Comparison of ENCODE assay signal across 15 mouse cellular contexts in the genomic region with DNA sequence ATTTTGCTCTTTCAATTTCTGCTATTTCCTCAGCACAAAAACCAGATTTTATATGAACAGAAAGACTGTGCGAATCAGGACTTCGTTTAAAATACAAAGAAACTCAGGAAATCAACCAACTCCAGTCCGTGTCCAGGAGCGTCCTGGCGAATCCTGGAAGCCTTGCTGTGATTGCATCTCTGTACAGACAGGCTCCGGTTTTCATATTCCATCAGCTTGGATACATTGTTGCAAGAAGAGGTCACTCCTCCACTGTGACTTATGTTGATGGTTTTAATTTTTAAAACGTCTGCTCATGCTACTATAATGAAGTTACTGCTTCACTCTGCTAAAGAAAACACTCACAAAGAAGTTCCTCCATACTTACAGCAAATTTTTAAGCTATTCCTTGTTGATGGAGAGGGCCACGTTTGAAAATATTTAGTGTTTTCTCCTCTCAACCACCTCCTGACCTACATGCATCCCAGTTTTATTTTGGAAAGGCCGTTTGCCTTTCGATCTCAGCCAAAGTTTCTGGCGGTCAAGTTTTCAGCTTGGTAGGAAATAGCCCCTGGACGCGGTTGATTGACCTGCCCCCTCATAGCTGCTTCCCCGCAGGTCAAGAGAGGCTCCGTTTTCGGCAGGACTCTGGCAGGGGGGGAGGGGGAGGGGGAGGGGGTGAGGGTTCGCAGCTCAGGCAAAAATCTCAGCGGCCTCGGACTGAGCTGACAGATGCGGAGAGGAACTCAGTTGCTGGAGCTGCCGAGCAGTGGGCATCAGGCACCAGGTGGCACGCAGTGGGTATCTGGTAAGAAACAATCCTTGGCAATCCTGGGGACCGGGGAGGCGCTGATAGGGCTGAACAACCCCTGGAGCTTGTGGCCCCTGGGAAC. TPM values are rescaled to one million over a fixed set of nuclear protein-coding genes. Genes with fewer than 3 reads are reported as not detected.
A peak's percentile ranks its signal among the peaks of the same experiment; 100 is the strongest.
DNase-seq lines count a peak whose midpoint lies in the region; ATAC-seq and TF ChIP-seq lines count a peak whose summit lies in the region.
"Had no signal": no experiment of that assay in that cellular context is flagged by ENCODE, and none has a peak within 500 bp of the region (broad histone marks: within the 10 kb centered on the region; RNA-seq: fewer than 3 reads in every experiment).

No protein-coding gene starts in this region.

- H3K27ac ChIP-seq in limb, embryonic 11.5 days (replicated peaks; ENCODE audit: low read depth, low read length), result no peak overlapping the region
- no peak overlapping the region for H3K27ac ChIP-seq in limb, embryonic 10.5 days
- no peak overlapping the region for H3K27ac ChIP-seq in embryonic facial prominence, embryonic 12.5 days
- H3K27ac ChIP-seq in hindbrain, postnatal 0 days, result no peak overlapping the region

- peaks cover 50% of the 10 kb centered on the region for H3K27me3 ChIP-seq in limb, embryonic 11.5 days (ENCODE audit: control insufficient read depth, insufficient read depth, low read length)
- peaks cover 88% of the 10 kb centered on the region for H3K27me3 ChIP-seq in limb, embryonic 10.5 days (ENCODE audit: low read depth, poor library complexity, severe bottlenecking)
- peaks cover 59% of the 10 kb centered on the region for H3K27me3 ChIP-seq in embryonic facial prominence, embryonic 12.5 days
- peaks cover 59% of the 10 kb centered on the region for H3K27me3 ChIP-seq in hindbrain, postnatal 0 days (ENCODE audit: insufficient read depth, low read length)

- no peak for ATAC-seq in limb, embryonic 11.5 days (ENCODE audit: insufficient number of reproducible peaks, low FRiP score, low TSS enrichment, low read depth)
- no peak for ATAC-seq in embryonic facial prominence, embryonic 12.5 days (ENCODE audit: insufficient number of reproducible peaks, insufficient read depth, low FRiP score, low TSS enrichment)
- no peak; the same call in 1 of the 2 replicates for ATAC-seq in hindbrain, postnatal 0 days

- no peak overlapping the region for H3K9ac ChIP-seq in limb, embryonic 11.5 days (ENCODE audit: low read length)
- no peak overlapping the region for H3K9ac ChIP-seq in embryonic facial prominence, embryonic 12.5 days
- no peak overlapping the region for H3K9ac ChIP-seq in hindbrain, postnatal 0 days (replicated peaks; ENCODE audit: low read length)
- H3K9ac ChIP-seq: lung, embryonic 14.5 days had no signal

- no peaks in the 10 kb centered on the region for H3K9me3 ChIP-seq in limb, embryonic 11.5 days (ENCODE audit: control insufficient read depth, low read length)
- H3K9me3 ChIP-seq in limb, embryonic 10.5 days (replicated peaks), result no peaks in the 10 kb centered on the region
- no peaks in the 10 kb centered on the region for H3K9me3 ChIP-seq in embryonic facial prominence, embryonic 12.5 days
- no peaks in the 10 kb centered on the region for H3K9me3 ChIP-seq in hindbrain, postnatal 0 days (ENCODE audit: low read length)

- TF ChIP-seq CTCF in hindbrain, postnatal 0 days (IDR thresholded peaks at IDR 0.05; ENCODE audit: low read depth), result no peak

- no peak overlapping the region for H3K4me3 ChIP-seq in limb, embryonic 11.5 days (ENCODE audit: low read depth, low read length)
- no peak overlapping the region for H3K4me3 ChIP-seq in limb, embryonic 10.5 days
- no peak overlapping the region for H3K4me3 ChIP-seq in embryonic facial prominence, embryonic 12.5 days
- peak overlapping the region; percentile 15; the same call in 1 of the 2 replicates for H3K4me3 ChIP-seq in hindbrain, postnatal 0 days (ENCODE audit: low read length)
- H3K4me3 ChIP-seq: myocyte had no signal

- no peaks in the 10 kb centered on the region for H3K36me3 ChIP-seq in limb, embryonic 11.5 days (ENCODE audit: control insufficient read depth, insufficient read depth, low read length)
- H3K36me3 ChIP-seq in limb, embryonic 10.5 days, result no peaks in the 10 kb centered on the region
- H3K36me3 ChIP-seq in embryonic facial prominence, embryonic 12.5 days, result no peaks in the 10 kb centered on the region
- no peaks in the 10 kb centered on the region for H3K36me3 ChIP-seq in hindbrain, postnatal 0 days (ENCODE audit: insufficient read depth, low read length)

- WGBS in limb, embryonic 11.5 days, result 2% methylated on average over 24 of the region's 24 CpGs
- WGBS in limb, embryonic 10.5 days, result 1% methylated on average over 24 of the region's 24 CpGs
- WGBS in embryonic facial prominence, embryonic 12.5 days, result 2% methylated on average over 24 of the region's 24 CpGs
- 1% methylated on average over 24 of the region's 24 CpGs for WGBS in hindbrain, postnatal 0 days

- no peak overlapping the region for H3K4me2 ChIP-seq in limb, embryonic 11.5 days (ENCODE audit: low read depth, severe bottlenecking)
- H3K4me2 ChIP-seq in embryonic facial prominence, embryonic 12.5 days (replicated peaks), result peak overlapping the region; percentile 16; the same call in 1 of the 2 replicates
- H3K4me2 ChIP-seq in hindbrain, postnatal 0 days (ENCODE audit: low read depth, low read length), result peak overlapping the region; percentile 34; the same call in 1 of the 2 replicates
- H3K4me2 ChIP-seq: lung, embryonic 14.5 days had no signal

- DNase-seq in limb, embryonic 11.5 days (ENCODE audit: low spot score), result peak; percentile 46
- DNase-seq in limb, embryonic 10.5 days (ENCODE audit: low spot score), result no peak
- no peak for DNase-seq in hindbrain, postnatal 0 days (ENCODE audit: low spot score)
- no peak for DNase-seq in urinary bladder, postnatal 14 days (ENCODE audit: low spot score)
- DNase-seq in layer of hippocampus, postnatal 36 days, result no peak
- no peak for DNase-seq in c-Kit-positive CD71-positive TER-119-positive erythroid progenitor cells, embryonic 14.5 days (ENCODE audit: low spot score)
- DNase-seq: kidney, postnatal 14 days; lung, embryonic 14.5 days; spleen, adult 18-20 months; thymus, adult 18-20 months had no signal

- peaks cover 3% of the 10 kb centered on the region; the same call in 1 of the 2 replicates for H3K4me1 ChIP-seq in limb, embryonic 11.5 days (ENCODE audit: control insufficient read depth, insufficient read depth, low read length)
- H3K4me1 ChIP-seq in limb, embryonic 10.5 days, result peaks cover 18% of the 10 kb centered on the region
- peaks cover 10% of the 10 kb centered on the region; the same call in 1 of the 2 replicates for H3K4me1 ChIP-seq in embryonic facial prominence, embryonic 12.5 days
- 0 out of 2 replicates have a peak, but pooled peaks cover 4% of the 10 kb centered on the region for H3K4me1 ChIP-seq in hindbrain, postnatal 0 days (ENCODE audit: insufficient read depth, low read length)

RNA-seq across cellular contexts. Expression of gene Olig3, which starts 4.1 kb away (rescaled TPM):
- not detected in 2 replicates for polyA plus RNA-seq in limb, embryonic 11.5 days (2014; fragmentation: Nextera tagmentation; extraction: Ambion mirVana)
- polyA plus RNA-seq in limb, embryonic 10.5 days (2016; fragmentation: Nextera tagmentation; extraction: Ambion mirVana), result not detected in 2 replicates
- 0.42 and 1.9 TPM in 2 replicates for polyA plus RNA-seq in embryonic facial prominence, embryonic 12.5 days (2016; fragmentation: Nextera tagmentation; extraction: Ambion mirVana)
- total RNA-seq in hindbrain, postnatal 0 days (2014; rRNA removed), result 1.3 TPM in 1 of 2 replicates, not detected in the other
- polyA plus RNA-seq in hindbrain, postnatal 0 days (2015; fragmentation: Nextera tagmentation; extraction: Ambion mirVana), result 1.8 and 1.9 TPM in 2 replicates
- not detected for total RNA-seq in layer of hippocampus, postnatal 36 days (2021)
- total RNA-seq: adrenal gland, adult 18-20 months; left cerebral cortex, postnatal 36 days had no signal
- polyA plus RNA-seq: gonadal fat pad, adult 2 months; lung, embryonic 14.5 days; myocyte had no signal
